8 mouse cellular contexts compared by ENCODE assay signal in the genomic region with DNA sequence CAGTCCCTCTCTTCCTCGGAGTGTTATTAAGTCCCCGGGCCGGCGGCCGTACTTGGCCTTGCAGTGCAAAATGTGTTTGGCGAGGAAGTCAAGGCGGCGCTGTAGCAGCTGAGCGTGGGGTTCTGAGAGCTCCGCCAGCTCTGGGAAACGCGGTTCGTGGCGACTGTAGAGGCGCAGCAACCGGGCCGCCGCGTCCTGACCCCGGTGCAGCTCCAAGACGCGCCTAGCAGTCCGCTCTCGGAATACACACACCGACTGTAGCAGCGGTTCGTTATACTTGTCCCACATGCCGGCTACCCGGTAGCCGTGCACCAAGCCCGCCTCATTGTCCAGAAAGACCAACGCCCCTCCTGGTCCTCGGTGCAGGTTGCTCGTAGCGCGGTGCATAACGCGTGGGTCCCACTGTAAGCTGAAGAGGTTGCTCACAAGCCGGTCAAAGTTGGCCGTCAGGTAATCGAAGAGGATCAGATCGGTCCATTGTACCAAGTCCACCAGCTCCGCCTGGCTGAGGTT. TPM values are rescaled to one million over a fixed set of nuclear protein-coding genes. Genes with fewer than 3 reads are reported as not detected.
DNase-seq lines count a peak whose midpoint lies in the region; ATAC-seq and TF ChIP-seq lines count a peak whose summit lies in the region.

No protein-coding gene starts in this region.

- TF ChIP-seq CTCF in midbrain, postnatal 0 days (IDR thresholded peaks at IDR 0.05): peak; percentile 55

- H3K4me3 ChIP-seq in embryonic facial prominence, embryonic 15.5 days (replicated peaks): peak overlapping the region; percentile 74
- peak overlapping the region; percentile 82 for H3K4me3 ChIP-seq in heart, embryonic 10.5 days
- peak overlapping the region; percentile 85 for H3K4me3 ChIP-seq in midbrain, postnatal 0 days (ENCODE audit: low read depth, low read length)
- peak overlapping the region; percentile 82 for H3K4me3 ChIP-seq in stomach, embryonic 14.5 days (ENCODE audit: low read depth, low read length)

- H3K27me3 ChIP-seq in embryonic facial prominence, embryonic 15.5 days: no peaks in the 10 kb centered on the region
- H3K27me3 ChIP-seq in heart, embryonic 10.5 days (ENCODE audit: insufficient read depth, poor library complexity, severe bottlenecking): peaks cover 6% of the 10 kb centered on the region; the same call in 1 of the 2 replicates
- H3K27me3 ChIP-seq in midbrain, postnatal 0 days (ENCODE audit: insufficient read depth, low read length): no peaks in the 10 kb centered on the region; the same call in 1 of the 2 replicates
- H3K27me3 ChIP-seq in stomach, embryonic 14.5 days (ENCODE audit: control insufficient read depth, insufficient read depth, low read length): no peaks in the 10 kb centered on the region

- DNase-seq in spleen, adult 18-20 months: peak; percentile 7 to 25
- no peak for DNase-seq in spleen, adult 12 weeks (ENCODE audit: low spot score)
- peak; percentile 84 for DNase-seq in heart, embryonic 10.5 days (ENCODE audit: low spot score)
- peak; percentile 69 for DNase-seq in kidney, adult 9 months
- peak; percentile 35 for DNase-seq in liver
- DNase-seq in midbrain, postnatal 0 days (ENCODE audit: low spot score): peak; percentile 77

- no peaks in the 10 kb centered on the region for H3K9me3 ChIP-seq in embryonic facial prominence, embryonic 15.5 days (replicated peaks)
- no peaks in the 10 kb centered on the region for H3K9me3 ChIP-seq in heart, embryonic 10.5 days
- H3K9me3 ChIP-seq in midbrain, postnatal 0 days (ENCODE audit: low read length): no peaks in the 10 kb centered on the region
- no peaks in the 10 kb centered on the region for H3K9me3 ChIP-seq in stomach, embryonic 14.5 days (ENCODE audit: control insufficient read depth, low read depth, low read length)

- H3K27ac ChIP-seq in embryonic facial prominence, embryonic 15.5 days (replicated peaks): peak overlapping the region; percentile 80; the same call in 1 of the 2 replicates
- peak overlapping the region; percentile 90 for H3K27ac ChIP-seq in heart, embryonic 10.5 days
- peak overlapping the region; percentile 82 for H3K27ac ChIP-seq in midbrain, postnatal 0 days (ENCODE audit: low read depth, low read length)
- peak overlapping the region; percentile 33; the same call in 1 of the 2 replicates for H3K27ac ChIP-seq in stomach, embryonic 14.5 days (ENCODE audit: low read length)

- H3K9ac ChIP-seq in embryonic facial prominence, embryonic 15.5 days: peak overlapping the region; percentile 71
- H3K9ac ChIP-seq in midbrain, postnatal 0 days (replicated peaks; ENCODE audit: low read length, poor library complexity, severe bottlenecking): peak overlapping the region; percentile 84
- H3K9ac ChIP-seq in stomach, embryonic 14.5 days (replicated peaks; ENCODE audit: low read depth, low read length): peak overlapping the region; percentile 88

- ATAC-seq in embryonic facial prominence, embryonic 15.5 days (ENCODE audit: insufficient number of reproducible peaks, low FRiP score, low TSS enrichment, low read depth): peak; percentile 13; the same call in 1 of the 2 replicates
- ATAC-seq in midbrain, postnatal 0 days (ENCODE audit: low FRiP score): peak; percentile 20; the same call in 1 of the 2 replicates
- ATAC-seq in stomach, embryonic 14.5 days (ENCODE audit: insufficient number of reproducible peaks, insufficient read depth, low FRiP score, low read depth): peak; percentile 10; the same call in 1 of the 2 replicates

- peak overlapping the region; percentile 99 for H3K4me2 ChIP-seq in embryonic facial prominence, embryonic 15.5 days (replicated peaks)
- H3K4me2 ChIP-seq in midbrain, postnatal 0 days (ENCODE audit: low read depth, low read length, poor library complexity, severe bottlenecking): peak overlapping the region; percentile 95
- peak overlapping the region; percentile 98 for H3K4me2 ChIP-seq in stomach, embryonic 14.5 days (replicated peaks; ENCODE audit: low read depth, low read length)

- WGBS in embryonic facial prominence, embryonic 15.5 days: under 1% methylated on average over 43 of the region's 43 CpGs
- WGBS in heart, embryonic 10.5 days: under 1% methylated on average over 43 of the region's 43 CpGs
- under 1% methylated on average over 43 of the region's 43 CpGs for WGBS in midbrain, postnatal 0 days
- WGBS in stomach, embryonic 14.5 days: under 1% methylated on average over 43 of the region's 43 CpGs

- H3K36me3 ChIP-seq in embryonic facial prominence, embryonic 15.5 days: no peaks in the 10 kb centered on the region
- no peaks in the 10 kb centered on the region for H3K36me3 ChIP-seq in heart, embryonic 10.5 days
- H3K36me3 ChIP-seq in midbrain, postnatal 0 days (ENCODE audit: insufficient read depth, low read length): no peaks in the 10 kb centered on the region
- H3K36me3 ChIP-seq in stomach, embryonic 14.5 days (ENCODE audit: control insufficient read depth, insufficient read depth, low read length): no peaks in the 10 kb centered on the region

- peaks cover 43% of the 10 kb centered on the region for H3K4me1 ChIP-seq in embryonic facial prominence, embryonic 15.5 days
- H3K4me1 ChIP-seq in heart, embryonic 10.5 days: peaks cover 28% of the 10 kb centered on the region
- no peaks in the 10 kb centered on the region; the same call in 1 of the 2 replicates for H3K4me1 ChIP-seq in midbrain, postnatal 0 days (ENCODE audit: insufficient read depth, low read length)
- H3K4me1 ChIP-seq in stomach, embryonic 14.5 days (ENCODE audit: control insufficient read depth, insufficient read depth, low read length): peaks cover 8% of the 10 kb centered on the region; the same call in 1 of the 2 replicates

RNA-seq across cellular contexts. Expression of gene Fjx1, which starts 2.0 kb away (rescaled TPM):
- polyA plus RNA-seq in embryonic facial prominence, embryonic 15.5 days (2015; fragmentation: Nextera tagmentation; extraction: Ambion mirVana): 15.9 and 16.4 TPM in 2 replicates
- polyA plus RNA-seq in heart, embryonic 10.5 days (2016; fragmentation: Nextera tagmentation; extraction: Ambion mirVana): 2.6 and 6.9 TPM in 2 replicates
- 78.9 and 91.8 TPM in 2 replicates for total RNA-seq in midbrain, postnatal 0 days (2014; rRNA removed)
- polyA plus RNA-seq in midbrain, postnatal 0 days (2015; fragmentation: Nextera tagmentation; extraction: Ambion mirVana): 27.1 and 28.5 TPM in 2 replicates
- polyA plus RNA-seq in stomach, embryonic 14.5 days (2014; fragmentation: Nextera tagmentation; extraction: Ambion mirVana): 6.3 and 9.1 TPM in 2 replicates

RNA-seq across cellular contexts. Expression of gene Trim44, which starts 42.7 kb away (rescaled TPM):
- polyA plus RNA-seq in embryonic facial prominence, embryonic 15.5 days (2015; fragmentation: Nextera tagmentation; extraction: Ambion mirVana): 31.6 TPM in 2 replicates
- 23.6 TPM in 2 replicates for polyA plus RNA-seq in heart, embryonic 10.5 days (2016; fragmentation: Nextera tagmentation; extraction: Ambion mirVana)
- 114 and 132 TPM in 2 replicates for total RNA-seq in midbrain, postnatal 0 days (2014; rRNA removed)
- 42.2 and 50.6 TPM in 2 replicates for polyA plus RNA-seq in midbrain, postnatal 0 days (2015; fragmentation: Nextera tagmentation; extraction: Ambion mirVana)
- 36.8 and 37.7 TPM in 2 replicates for polyA plus RNA-seq in stomach, embryonic 14.5 days (2014; fragmentation: Nextera tagmentation; extraction: Ambion mirVana)

Comparison
In these comparisons a context has a peak if more than half of its experiments do, and no peak if none do; other contexts are left out.
1. H3K27ac ChIP-seq: peak in every context shown above with its lines; median percentile 90 in heart, embryonic 10.5 days; 82 in midbrain, postnatal 0 days; 80 in embryonic facial prominence, embryonic 15.5 days; 33 in stomach, embryonic 14.5 days.